Mouse (Mus musculus) brain, adult 2 months (tissue): ENCODE data around the gene Naa38.
A peak's percentile ranks its signal among the peaks of the same experiment; 100 is the strongest.

ENCODE experiments used
- DNase-seq: peaks from one replicate; pipeline ENCODE4 v3.0.0; 2011; ENCODE audit warnings: low read depth, low spot score

Gene Naa38

GRCm38 (mm10) chr11:69400083-69400850 is 5.0 kb downstream of the Naa38 start:
- DNase-seq = no peak

GRCm38 (mm10) chr11:69401210-69401637 is 5.9 kb downstream of the Naa38 start:
- peak; percentile 98 for DNase-seq

DNA sequence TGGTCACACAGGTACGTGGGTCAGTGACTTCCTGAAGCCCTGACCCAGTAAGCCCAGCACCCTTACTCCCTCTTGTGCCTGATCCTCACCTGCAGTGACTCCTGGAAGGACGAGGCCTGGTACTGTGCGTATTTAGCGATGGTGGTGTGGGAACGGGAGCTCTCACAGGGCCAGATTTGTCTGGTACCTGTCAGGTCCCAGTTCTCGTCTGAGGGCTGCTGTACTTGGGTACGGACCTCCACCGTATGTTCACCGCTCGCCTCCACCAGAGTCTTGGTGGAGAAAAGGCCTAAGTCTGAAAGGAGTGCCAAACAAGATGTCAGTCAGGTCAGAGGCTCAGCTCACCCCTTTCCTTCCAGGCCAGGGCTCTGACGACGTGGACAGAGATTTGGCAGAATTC is 6.7 kb downstream of the Naa38 start:
- DNase-seq = no peak

GRCm38 (mm10) chr11:69403691-69404594 is 8.7 kb downstream of the Naa38 start:
- DNase-seq = no peak

GRCm38 (mm10) chr11:69404595-69405396 is 9.5 kb downstream of the Naa38 start:
- no peak for DNase-seq

DNA sequence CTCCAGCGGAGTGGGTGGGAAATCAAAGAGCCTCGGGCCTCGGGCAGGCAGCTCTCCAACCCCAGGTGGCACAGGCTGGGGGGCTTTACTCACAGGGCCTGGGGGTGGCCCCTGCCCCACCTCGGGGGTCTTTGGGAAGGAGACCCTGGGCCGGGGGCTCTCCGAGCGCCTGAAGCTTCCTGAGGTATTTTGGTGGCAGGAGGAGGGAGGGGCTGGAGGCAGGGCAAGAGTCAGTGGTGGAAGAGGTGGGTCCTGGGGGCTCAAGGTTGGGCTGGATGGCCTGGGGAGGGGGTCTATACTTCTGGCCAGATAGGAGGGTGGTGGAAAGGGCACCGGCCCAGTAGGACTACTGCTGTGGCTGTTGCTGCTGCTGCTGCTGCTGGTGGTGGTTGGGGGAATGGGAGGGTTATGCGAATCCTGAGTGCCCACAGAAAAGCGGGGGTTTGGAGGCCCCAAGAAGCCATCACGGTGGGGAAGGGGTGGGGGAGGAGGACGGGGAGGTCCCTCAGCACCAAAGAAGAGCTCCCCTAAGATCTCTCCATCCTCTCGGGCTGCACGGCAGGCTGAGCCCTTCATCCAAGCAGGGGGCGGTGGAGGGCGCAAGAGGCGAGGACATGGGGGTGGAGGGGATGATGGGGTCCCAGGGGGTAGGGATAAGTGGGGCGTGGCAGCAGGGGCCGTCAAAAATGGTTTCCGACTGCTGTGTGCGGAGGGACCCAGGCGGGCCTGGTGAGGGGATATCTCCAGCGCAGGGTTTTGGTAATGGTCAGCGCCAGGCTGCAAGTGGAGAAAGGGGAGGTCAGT is 10.3 kb downstream of the Naa38 start:
- no peak for DNase-seq

DNA sequence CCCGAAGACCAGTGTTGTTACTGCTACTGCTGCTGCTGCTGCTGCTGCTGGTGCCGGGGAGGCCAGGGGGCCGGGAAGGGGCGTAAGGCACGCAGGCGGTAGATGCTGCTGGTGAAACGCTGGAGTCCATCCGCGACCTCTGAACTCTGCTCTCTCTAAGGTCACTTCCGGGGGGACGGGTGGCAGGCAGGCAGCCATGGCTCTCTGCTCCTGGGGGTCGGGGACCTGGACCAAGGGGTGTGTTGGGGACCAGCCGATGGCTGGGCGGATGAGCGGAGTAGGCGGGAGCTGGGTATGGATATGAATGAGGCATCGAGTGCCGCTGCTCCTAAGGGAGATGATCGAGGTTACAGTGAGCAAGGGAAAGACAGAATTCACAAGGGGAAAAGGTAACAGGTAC is 11.0 kb downstream of the Naa38 start:
- no peak for DNase-seq

- DNase-seq = no peak
Measured at GRCm38 (mm10) chr11:69406867-69407723, 11.8 kb downstream of the Naa38 start.

DNA sequence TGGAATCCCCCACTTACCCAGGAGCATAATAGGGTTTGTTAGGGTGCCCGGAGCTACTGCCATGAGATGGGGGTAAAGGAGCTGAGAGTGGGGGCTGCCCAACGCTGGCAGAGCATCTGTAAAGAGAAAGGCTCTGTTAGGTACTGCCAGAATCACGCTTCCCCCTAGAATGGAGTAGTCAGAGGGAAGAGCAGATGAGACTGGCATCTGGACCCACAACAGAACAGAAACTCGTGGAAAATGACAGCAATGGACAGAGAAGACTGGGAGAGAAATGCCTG is 12.4 kb downstream of the Naa38 start:
- DNase-seq = no peak

DNA sequence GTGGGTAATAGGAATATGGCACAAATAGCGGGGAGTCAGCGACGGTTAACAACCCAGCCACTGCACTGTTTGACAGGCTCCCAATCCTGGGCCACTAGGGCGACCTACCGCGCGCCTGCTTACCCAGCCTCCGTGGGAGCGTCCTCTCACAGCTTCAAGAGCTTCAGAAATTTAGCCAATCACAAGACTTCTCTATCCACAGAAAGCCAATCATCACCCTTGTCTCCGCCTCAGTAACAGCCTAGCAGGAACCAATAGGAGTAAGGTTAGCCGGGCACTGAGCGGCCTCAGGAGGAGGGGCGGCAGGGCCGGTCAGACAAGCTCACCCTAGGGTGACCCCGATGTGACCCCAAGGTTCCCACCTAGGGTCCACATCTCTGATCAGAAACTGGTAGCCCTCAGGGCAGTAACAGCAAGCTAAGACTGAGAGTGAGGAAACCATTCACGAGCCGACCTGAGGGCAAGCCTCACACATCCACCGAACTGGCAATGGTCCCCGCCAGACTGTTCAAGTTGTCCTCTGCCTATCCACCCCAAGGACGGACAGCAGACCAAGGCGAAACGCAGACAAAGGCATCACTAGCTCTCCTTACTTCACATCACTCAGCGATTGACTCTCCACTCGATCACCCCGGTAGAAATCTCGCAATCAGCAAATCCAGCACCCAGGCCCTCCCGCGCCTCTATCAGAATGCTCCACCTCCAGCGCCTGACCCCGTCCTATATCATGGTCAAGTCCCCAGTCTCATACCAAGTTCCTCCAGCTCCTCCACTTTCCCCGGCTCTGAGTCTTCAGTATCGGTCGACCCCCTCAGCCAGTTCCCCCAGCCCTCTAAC is 13.5 kb downstream of the Naa38 start:
- peak; percentile 99 for DNase-seq

- peak; percentile 93 for DNase-seq
Measured at GRCm38 (mm10) chr11:69409378-69410044, 14.2 kb downstream of the Naa38 start.

- DNase-seq = no peak
Measured at GRCm38 (mm10) chr11:69410045-69410309, 14.7 kb downstream of the Naa38 start.

DNA sequence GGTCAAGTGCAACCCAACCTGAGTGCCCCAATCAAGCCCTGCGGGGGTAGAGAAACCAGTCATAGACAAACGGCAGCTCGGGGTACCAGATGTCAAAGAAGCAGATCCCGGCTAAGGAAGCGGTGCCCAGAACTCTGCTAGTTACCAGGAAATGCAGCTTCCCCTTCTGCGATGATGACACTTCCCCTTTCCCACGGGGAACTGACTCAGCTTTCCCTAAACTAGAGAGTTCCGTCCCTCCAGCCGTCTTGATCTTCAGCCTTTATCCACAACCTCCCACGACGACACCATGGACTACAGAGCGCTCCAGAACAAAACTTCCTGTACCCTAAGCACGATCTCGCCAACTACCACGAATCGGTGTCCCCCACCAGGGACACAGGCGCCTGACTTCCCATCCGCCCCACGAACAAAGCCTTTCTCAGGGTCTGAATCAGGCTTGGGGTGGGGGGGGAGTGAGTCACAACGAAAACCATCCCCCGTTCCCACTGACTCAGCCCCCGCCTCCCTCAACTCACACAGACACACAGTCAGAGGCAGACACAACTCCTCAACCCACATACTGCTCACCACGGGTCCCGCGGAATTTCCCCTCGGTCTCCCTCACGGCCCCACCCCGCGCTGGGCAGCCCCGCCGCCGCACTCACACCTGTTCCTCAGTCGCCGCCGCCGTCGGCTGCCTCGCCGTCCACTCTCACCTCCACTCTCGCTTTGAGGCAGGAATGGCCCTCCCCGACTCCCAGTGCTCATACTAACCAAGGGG is 15.2 kb downstream of the Naa38 start:
- peak; percentile 84 for DNase-seq

DNA sequence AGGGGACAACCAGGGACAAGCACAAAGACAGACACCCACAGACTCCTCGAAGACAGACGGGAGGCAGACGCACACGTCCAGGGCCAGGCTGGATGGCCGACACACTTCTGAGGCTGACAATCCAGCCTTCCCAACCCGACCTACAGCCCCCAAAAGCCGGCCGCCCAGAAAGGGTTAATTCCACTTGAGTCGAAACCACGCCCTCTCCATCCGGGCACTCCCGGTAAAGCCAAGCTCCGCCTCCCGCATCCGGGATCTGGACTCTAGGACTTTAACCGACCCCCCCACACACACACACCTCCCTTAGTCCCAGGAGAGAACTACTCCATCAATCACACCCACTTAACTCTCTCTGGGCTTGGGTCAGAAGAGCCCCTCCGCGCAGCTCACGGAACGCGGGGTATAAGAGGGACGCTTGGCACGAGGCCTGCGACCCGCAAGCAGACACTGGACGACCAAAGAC is 15.8 kb downstream of the Naa38 start:
- peak; percentile 98 for DNase-seq

DNA sequence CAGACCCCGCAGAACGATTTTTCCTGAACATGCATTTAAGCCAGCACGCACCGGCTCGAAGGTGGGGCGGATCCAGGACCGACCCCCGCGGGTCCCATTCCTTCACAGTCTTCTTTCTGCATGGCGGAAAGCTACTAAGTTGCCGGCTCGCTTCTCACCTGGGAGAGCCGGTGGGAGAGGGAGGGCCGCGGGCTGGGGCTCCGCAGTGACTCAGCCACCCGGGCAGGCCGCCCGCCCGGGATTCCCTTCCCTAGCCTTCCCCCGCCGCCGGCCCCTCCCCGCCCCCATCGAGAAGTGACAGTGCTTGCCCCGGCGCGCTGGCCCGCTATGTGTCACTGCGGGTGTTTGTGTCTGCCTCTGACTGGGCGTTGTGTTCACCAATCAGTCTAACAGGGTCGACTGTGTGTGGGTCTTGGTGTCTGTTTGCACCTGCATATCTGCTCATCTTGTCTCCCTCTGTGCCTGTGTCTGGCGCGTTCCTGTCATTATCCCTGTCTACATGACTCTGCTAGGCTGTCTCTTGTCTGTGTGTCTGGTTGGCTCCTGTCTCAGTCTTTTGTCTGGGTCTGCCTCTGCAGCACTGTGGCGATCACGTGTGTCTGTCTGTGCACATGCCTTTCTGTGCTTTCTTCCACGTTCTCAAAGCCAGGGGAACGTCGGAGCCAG is 16.4 kb downstream of the Naa38 start:
- peak; percentile 78 for DNase-seq

- DNase-seq = peak; percentile 74
Measured at GRCm38 (mm10) chr11:69412548-69412947, 17.3 kb downstream of the Naa38 start.
